Mouse (Mus musculus) gastrocnemius, adult 18-20 months (tissue): Measurements from ENCODE around the gene Suclg2. TPM values are rescaled to one million over a fixed set of nuclear protein-coding genes. Genes with fewer than 3 reads are reported as not detected.
"Not testable (repeated sequence)": the region's sequence is repeated elsewhere in the genome, so short reads cannot be mapped to it uniquely, and the experiment has no call there.

ENCODE experiments used
- DNase-seq: peaks from one replicate; pipeline ENCODE4 v3.0.0; 2021; ENCODE audit warnings: low spot score
- total RNA-seq, 2 experiments: library from RNA; stranded (reverse); gene quantifications; 2 replicates each; pipeline ENCODE4 v1.2.3; 2021

Suclg2 gene
- total RNA-seq, 2 experiments from 2014 or later = 52.1 to 53.8 TPM

GRCm38 (mm10) chr6:95635411-95635810, 83.2 kb downstream of the Suclg2 start:
- DNase-seq = no peak

GRCm38 (mm10) chr6:95629071-95629470, 89.5 kb downstream of the Suclg2 start:
- no peak for DNase-seq

DNA sequence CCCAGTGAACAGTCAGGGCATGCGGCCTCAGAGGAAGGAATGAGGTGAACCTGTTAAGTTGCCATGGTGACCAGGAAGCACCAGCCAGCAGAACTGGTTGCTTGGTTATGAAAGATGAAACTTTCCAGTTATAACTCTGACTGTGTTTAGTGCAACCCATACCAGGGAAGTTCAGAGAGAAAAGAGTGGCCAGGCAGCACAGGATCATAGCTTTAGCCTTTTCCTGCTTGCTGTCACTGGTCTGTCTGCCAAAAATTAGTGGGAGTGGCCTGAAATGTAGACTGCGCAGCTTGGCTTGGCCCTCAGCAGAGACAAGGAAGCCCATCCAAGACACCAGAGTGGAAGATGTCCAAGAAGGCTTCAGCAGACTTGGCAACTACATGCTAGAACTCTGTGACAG, 96.8 kb downstream of the Suclg2 start:
- DNase-seq = peak; percentile 90

DNA sequence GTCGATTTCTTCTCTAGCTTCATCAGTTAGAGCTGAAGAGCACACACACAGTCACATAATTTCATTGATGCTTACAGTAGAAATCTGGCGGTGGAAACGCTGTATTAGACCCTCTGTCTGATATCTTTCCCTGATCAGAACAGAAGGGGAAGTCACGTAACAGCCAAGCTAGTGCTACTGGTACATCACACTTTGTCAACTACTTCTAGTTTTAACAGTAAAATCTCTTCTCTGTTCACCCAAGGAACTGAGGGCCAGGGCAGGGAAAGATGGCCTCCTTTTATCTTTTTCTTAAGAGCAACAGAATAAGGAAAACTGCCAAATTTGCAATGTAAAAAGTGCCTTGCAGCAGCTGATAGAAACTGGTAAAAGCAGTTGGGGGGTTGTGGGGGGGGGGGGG, 97.8 kb downstream of the Suclg2 start:
- no peak for DNase-seq

DNA sequence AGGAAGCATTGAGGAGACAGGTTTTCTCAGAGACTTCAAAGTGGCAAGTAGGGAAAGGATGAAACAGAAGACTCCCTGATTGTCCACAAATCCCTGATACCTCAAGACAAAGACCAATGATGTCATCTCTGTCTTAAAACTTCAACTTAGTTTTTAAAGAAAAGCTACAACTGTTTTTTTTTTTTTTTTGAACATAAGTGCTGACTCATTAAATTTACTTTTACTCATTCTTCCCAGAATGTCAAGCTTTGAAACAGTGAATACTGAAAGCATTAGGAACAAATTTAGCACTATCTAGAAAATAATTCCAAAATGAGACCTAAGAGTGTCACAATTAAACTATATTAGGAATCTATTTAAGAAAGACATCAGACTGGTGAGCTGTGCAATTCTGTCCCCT, 98.8 kb downstream of the Suclg2 start:
- no peak for DNase-seq

DNA sequence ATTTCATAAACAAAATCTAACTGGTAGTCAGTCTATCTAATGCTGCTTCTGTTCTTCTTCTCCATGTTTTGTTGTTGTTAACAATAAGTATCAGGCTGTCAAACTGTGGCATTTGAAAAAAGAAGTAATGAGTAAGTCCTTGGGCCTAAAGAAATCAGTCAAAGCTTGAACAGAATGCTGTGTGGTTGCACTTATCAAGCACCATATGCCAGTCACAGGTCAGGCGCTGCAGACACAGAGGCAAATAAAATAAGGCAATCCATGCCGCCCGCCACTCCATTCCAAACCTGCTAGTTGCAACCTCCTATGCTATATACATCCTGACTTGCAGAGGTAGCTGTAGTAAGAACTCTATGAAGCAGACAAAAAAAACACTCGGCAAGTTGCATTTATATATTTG, 100.2 kb downstream of the Suclg2 start:
- DNase-seq = no peak

GRCm38 (mm10) chr6:95613228-95613627, 105.4 kb downstream of the Suclg2 start:
- DNase-seq = no peak

DNA sequence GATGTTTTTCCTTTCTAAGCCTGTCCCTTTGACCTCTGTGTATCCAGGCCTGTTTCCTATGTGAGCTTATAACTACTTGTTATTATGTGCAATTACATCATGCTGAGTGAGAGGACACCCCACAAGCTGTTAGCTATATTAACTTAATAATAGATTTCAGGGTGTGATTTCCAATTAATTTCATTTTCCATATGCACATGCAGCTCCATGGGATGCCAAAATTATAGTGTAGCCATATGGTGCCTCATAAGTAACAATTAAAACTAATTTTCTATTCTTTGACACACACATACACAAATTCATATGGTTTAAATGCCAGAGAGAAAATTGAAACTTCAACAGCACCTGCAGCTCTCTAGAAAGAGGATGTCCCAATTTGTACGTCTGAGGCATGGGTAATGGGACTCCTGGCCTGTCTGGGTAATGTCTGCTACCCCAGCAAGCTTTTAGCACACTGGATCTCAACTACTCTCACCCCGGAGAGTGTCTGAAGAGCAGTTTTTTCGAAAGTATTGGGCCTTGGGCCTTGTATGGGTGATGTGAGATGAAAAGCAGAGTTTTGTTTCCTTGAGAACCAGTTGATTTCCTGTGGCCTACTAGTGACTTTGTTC, 106.1 kb downstream of the Suclg2 start:
- no peak for DNase-seq

- no peak for DNase-seq
Observed at GRCm38 (mm10) chr6:95611059-95611458, 107.5 kb downstream of the Suclg2 start.

- DNase-seq = no peak
Observed at GRCm38 (mm10) chr6:95608123-95608522, 110.5 kb downstream of the Suclg2 start.

DNA sequence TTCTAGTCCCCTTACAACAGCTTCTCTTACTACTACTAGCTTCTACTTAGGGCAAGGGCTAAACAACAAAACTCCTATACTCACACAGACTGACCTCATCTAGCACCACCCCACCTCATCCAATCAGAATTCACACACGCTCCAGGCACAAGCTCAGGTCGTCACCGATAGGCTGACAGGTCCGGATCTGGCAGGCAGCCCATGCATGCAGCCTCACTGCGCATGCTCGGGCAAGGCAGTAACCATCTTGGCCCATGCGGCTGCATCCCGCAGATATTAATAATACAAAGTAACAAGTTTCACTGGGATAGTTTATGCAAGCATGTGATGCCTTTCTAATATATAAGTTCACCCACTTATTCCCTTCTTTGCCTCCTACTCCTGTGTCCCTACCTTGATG, 117.9 kb downstream of the Suclg2 start:
- DNase-seq = not testable (repeated sequence)

- peak; percentile 42 for DNase-seq
Observed at GRCm38 (mm10) chr6:95596766-95597750, 121.5 kb downstream of the Suclg2 start.

DNA sequence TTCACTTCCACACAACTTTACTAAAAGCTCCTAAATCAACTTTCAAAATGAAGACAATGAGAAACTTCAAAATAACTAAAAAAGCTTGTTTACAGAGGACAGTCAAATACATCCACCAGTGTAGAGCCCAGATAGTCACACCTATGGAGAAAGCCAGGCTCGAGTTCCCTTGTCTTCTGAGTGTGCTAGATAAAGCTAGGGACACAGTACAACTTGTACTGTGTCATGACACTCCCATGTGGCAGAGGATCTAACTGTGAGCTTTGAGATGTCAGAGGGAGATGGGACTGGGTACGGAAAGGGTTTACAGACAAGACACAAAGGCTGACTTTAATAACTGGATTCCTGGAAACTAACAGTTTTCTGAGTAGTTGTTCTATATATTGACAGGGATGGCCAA, 122.7 kb downstream of the Suclg2 start:
- DNase-seq = no peak

- no peak for DNase-seq
Observed at GRCm38 (mm10) chr6:95594239-95594638, 124.4 kb downstream of the Suclg2 start.

GRCm38 (mm10) chr6:95592396-95592795, 126.2 kb downstream of the Suclg2 start:
- DNase-seq = no peak

GRCm38 (mm10) chr6:95590463-95590862, 128.1 kb downstream of the Suclg2 start:
- DNase-seq = no peak

DNA sequence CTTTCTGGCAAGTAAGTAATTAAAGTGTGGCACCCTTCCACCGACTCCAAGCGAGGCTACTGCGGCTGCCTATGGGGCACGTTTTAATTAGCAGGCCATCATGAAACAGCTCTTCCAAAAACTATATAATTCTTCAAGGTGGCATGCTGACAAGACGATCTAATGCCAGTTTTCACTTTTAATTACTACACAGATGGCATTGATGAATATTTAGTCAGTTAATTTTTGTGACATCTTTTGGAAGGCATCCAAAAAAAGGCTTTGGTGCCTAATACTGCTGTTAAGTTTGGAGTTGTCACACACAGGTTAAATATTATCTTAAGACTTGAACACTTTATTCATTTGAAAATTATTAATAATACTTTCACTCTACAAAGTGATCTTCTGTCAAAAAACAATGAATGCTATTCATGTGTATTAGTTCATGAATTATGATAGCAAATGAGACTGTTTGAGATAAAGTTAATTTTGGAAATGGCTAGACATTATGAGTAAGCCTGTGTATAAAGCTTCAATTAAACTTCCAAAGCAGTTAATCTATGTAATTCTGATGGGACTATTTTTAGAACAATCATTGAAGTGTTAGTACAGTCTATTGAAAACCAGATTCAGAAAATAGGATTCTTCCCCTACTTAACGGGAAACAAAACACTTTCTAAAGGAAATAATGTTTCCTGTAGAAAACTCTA, 131.3 kb downstream of the Suclg2 start:
- no peak for DNase-seq

DNA sequence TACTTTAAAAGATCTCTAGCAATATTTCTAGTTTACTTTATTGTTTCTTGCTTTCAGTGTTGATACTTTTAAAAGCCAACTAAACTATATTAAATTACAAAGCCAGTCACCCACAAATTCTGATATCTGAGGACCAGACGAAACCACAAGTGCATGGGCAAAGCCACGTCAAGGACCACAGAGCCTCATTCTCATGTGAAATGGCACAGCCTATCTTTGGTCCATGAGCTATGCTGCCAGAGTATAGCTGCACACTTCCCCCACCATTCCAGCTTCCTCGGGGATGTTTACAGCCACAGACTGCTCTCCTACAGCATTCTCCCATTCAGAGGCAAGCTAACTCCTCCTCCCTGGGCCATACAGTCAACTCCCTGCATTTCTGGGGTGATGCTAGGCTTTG, 136.7 kb downstream of the Suclg2 start:
- no peak for DNase-seq

DNA sequence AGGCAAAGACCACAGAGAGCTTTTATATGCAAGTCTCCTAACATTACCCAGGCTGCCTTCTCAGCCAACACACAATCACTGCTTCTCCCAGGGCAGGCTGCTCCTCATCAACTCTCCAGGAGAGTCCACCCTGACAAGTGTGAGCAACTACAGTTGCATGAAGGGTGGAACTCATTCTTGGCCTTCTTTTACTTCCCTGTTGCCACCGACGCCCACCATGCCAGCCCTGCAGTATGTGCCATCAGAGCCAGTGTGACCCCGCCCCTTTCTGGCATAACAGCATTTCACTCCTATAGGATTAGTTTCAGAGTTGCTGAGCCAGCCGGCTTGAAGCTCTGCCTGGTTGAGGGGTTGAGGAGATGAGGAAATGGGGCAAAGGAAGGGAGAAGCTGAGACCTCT, 138.8 kb downstream of the Suclg2 start:
- no peak for DNase-seq

GRCm38 (mm10) chr6:95575531-95575930, 143.1 kb downstream of the Suclg2 start:
- no peak for DNase-seq

GRCm38 (mm10) chr6:95574867-95575266, 143.7 kb downstream of the Suclg2 start:
- DNase-seq = no peak

DNA sequence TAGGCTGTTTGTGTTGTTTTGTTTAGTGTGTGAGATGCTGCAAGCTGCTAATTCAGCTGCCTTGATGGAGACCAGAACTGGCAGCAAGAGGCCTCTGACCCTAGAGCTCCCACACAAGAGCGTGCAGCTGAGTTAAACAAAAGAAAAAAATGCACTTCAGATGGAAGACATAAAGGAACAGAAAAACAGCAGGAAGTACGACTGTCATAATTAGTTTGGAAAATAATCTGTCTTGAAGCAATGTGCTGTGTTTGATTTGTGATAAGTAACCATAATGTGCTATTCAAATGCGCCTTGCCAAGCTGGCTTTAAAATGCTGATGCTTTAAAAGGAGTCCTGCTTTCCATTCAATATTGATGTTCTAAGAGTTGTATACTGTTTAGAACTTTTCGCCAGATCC, 144.2 kb downstream of the Suclg2 start:
- no peak for DNase-seq
